Mouse (Mus musculus) kidney, adult 18-20 months (tissue): ENCODE measurements around the gene Cdr2l.
A peak's percentile ranks its signal among the peaks of the same experiment; 100 is the strongest.

Experiments used
- DNase-seq: peaks from one replicate; pipeline ENCODE4 v3.0.0; 2021

Cdr2l gene

GRCm38 (mm10) chr11:115409556-115409955 lies 27.8 kb downstream of the Cdr2l start:
- DNase-seq = no peak

GRCm38 (mm10) chr11:115419531-115420237 lies 38.0 kb downstream of the Cdr2l start, which contains the start of the genes Atp5h and Kctd2:
Atp5h (minus strand) TSS chr11:115419962.
Kctd2 (plus strand) TSS chr11:115420128.
- peak; percentile 92 for DNase-seq

- peak; percentile 72 for DNase-seq
These were observed 38.8 kb downstream of the Cdr2l start for GRCm38 (mm10) chr11:115420336-115421190.

- no peak for DNase-seq
These were observed 39.6 kb downstream of the Cdr2l start for GRCm38 (mm10) chr11:115421328-115421727.

GRCm38 (mm10) chr11:115421972-115422371 lies 40.3 kb downstream of the Cdr2l start:
- DNase-seq = no peak

- DNase-seq = no peak
These were observed 41.4 kb downstream of the Cdr2l start for GRCm38 (mm10) chr11:115423091-115423490.

GRCm38 (mm10) chr11:115424666-115425065 lies 43.0 kb downstream of the Cdr2l start:
- DNase-seq = no peak

- no peak for DNase-seq
These were observed 44.0 kb downstream of the Cdr2l start for GRCm38 (mm10) chr11:115425671-115426070.

- DNase-seq = peak; percentile 74
These were observed 46.0 kb downstream of the Cdr2l start for GRCm38 (mm10) chr11:115427482-115428331.

- no peak for DNase-seq
These were observed 47.6 kb downstream of the Cdr2l start for GRCm38 (mm10) chr11:115429307-115429706.

GRCm38 (mm10) chr11:115430561-115430960 lies 48.8 kb downstream of the Cdr2l start:
- DNase-seq = no peak

- no peak for DNase-seq
These were observed 51.1 kb downstream of the Cdr2l start for GRCm38 (mm10) chr11:115432814-115433213.

GRCm38 (mm10) chr11:115433342-115433741 lies 51.6 kb downstream of the Cdr2l start:
- no peak for DNase-seq

- DNase-seq = no peak
These were observed 54.1 kb downstream of the Cdr2l start for GRCm38 (mm10) chr11:115435596-115436337.

GRCm38 (mm10) chr11:115437571-115438122 lies 55.9 kb downstream of the Cdr2l start:
- no peak for DNase-seq

GRCm38 (mm10) chr11:115439326-115439725 lies 57.6 kb downstream of the Cdr2l start:
- no peak for DNase-seq

- DNase-seq = no peak
These were observed 58.3 kb downstream of the Cdr2l start, which contains the start of gene Trim80 for GRCm38 (mm10) chr11:115439906-115440595. Trim80 (plus strand) TSS chr11:115440545.

GRCm38 (mm10) chr11:115441417-115441816 lies 59.7 kb downstream of the Cdr2l start:
- no peak for DNase-seq
